Mouse (Mus musculus) thymus, postnatal 25 days (tissue): ENCODE data around the gene Col12a1.

Source experiments
- DNase-seq: peaks from one replicate; pipeline ENCODE4 v3.0.0; 2022

Gene Col12a1

GRCm38 (mm10) chr9:79600237-79600570 is 118.4 kb downstream of the Col12a1 start:
- DNase-seq, result no peak

- no peak for DNase-seq
These were observed 119.0 kb downstream of the Col12a1 start for GRCm38 (mm10) chr9:79599395-79600236.

GRCm38 (mm10) chr9:79598578-79598977 is 120.1 kb downstream of the Col12a1 start:
- DNase-seq, result no peak

- DNase-seq, result no peak
These were observed 132.0 kb downstream of the Col12a1 start for GRCm38 (mm10) chr9:79586415-79587195.

GRCm38 (mm10) chr9:79566838-79567237 is 151.8 kb downstream of the Col12a1 start:
- DNase-seq, result no peak

GRCm38 (mm10) chr9:79553297-79553696 is 165.3 kb downstream of the Col12a1 start:
- DNase-seq, result no peak
